Mouse (Mus musculus) heart, postnatal 14 days (tissue): ENCODE results near the gene Mlph. TPM values are rescaled to one million over a fixed set of nuclear protein-coding genes. Genes with fewer than 3 reads are reported as not detected.

Experiments used
- DNase-seq, 2 experiments: peaks; one replicate each; pipeline ENCODE4 v3.0.0; 2021 to 2022
- intact Hi-C: fragments of 180-260 bp; cut with DNase I; formaldehyde crosslinking; loops from one replicate; pipeline ENCODE4 v1.15.1; 2025
- total RNA-seq, 2 experiments: library from RNA; stranded (reverse); gene quantifications; 2 replicates each; pipeline ENCODE4 v1.2.3; 2021

Mlph gene
- total RNA-seq, 2 experiments from 2014 or later, result 0.41 to 0.86 TPM

DNA sequence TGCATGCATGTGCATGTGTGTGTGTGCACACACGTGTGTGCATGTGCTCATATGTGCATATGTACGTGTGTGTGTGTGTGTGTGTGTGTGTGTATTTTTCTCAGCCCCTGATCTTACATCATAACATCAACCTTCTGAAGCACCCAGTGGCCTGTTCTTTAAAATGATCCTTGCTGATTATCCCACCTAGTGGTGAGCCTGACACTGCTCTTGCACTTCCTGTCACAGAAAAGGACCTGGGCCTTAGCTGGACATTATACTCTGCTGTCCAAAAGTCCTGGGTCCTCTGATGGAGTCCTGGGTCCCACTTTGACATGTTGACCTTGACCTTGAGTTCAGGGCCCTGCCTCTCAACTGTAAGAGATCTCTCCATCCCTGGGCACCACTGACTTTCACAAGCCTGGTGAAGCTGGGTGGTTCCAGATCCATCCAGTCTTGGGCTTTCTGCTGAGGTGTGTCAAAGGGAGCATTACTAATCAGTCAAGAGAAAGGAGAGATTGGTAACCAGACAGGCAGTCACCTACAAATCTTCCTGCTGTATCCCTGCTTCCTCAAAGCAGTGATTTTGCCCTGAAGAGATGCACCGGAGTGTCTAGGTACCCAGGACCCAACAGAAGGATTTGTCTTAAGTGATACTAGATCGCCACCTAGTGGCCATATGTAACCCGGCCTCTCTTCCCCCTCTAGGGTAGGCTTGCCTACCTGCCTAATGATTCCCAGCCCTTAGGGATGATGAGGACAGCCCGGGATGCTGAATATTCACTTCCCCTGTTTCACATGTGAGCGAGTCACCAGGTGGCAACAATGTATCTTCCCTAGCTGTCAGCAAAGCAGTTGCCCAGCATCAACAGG, 41.6 kb downstream of the Mlph start:
- peak; percentile 47 to 76 for DNase-seq
- intact Hi-C loops, result loop anchor here (1.0 to 10.0 kb wide), 3 partner anchors 28 to 892 kb away; no protein-coding TSS in a partner anchor

DNA sequence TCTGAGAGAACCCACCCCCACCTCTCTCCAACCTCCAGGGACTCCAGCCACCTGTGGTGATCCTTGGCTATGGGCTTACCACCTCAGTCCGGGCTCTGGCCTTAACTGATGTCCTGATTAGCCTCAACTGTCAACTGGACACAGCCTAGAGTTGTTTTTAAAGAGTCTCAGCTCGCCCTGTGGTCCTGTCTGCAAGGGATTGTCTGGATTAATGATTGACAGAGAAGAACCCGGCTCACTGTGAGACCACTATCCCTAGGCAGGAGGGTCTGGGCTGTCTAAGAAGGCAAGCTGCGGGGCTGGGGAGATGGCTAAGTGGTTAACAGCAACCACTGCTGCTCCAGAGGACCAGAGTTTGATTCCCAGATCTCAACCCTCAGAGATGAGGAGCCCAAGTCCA, 47.6 kb downstream of the Mlph start:
- intact Hi-C loops, result no loop called here
- DNase-seq, result no peak

DNA sequence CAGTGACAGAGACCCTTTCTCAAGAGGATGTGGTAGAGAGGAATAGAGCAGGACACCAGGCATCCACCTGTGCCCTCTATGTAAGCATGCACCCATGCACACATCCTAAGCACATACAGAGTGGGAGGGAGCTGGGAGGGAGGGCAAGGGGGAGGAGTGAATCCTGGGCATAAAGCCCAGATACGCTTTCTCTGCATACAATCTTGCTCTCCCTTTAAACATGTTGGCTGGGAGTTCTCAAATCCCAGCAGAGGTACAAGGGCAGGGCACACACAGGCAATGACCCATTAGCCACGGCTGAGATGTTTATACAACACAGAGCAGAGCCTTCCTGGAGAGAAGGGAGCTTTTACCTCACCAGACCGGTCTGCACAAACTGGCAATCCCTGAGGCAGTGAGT, 48.1 kb downstream of the Mlph start:
- no peak for DNase-seq
- intact Hi-C loops, result no loop called here

DNA sequence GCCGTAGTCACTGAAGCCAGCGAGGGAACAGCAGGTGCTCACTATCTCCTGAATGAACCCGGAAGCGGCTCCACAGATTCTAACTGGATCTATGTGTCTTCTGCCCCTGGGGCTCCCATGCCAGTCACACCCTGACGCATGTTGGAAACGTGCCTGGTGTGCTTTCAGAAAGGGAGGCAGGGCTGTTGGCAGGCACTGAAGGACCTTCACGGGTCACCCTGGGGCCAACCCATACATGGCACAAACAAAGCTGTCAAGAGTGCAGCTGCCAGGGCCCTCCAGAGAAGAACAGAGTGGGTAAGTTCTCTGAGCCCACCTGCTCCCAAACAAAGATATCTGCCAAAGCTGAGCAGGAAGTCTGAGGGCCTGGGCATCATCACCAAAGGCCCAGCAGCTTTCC, 52.7 kb downstream of the Mlph start:
- DNase-seq, result peak; percentile 65 to 78
- intact Hi-C loops, result no loop called here

DNA sequence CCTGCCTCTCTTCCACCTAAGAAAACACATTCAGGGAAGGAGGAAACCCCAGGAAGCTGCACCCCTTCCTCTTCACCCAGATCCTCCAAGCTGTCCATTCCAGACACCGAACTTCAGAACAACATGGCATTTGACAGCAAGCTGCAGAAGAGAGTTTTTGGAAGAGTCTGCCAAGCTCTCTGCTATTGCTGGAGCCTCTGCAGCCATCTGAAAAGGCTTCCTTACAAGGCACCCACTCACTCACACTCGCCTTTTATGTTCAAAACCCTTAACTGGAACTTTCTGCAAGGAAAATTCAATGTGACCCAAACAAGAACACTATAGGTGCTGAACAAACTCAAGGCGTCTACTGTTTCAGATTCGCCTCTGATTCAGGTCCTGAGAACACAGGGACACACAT, 53.8 kb downstream of the Mlph start:
- no peak for DNase-seq
- intact Hi-C loops, result no loop called here

DNA sequence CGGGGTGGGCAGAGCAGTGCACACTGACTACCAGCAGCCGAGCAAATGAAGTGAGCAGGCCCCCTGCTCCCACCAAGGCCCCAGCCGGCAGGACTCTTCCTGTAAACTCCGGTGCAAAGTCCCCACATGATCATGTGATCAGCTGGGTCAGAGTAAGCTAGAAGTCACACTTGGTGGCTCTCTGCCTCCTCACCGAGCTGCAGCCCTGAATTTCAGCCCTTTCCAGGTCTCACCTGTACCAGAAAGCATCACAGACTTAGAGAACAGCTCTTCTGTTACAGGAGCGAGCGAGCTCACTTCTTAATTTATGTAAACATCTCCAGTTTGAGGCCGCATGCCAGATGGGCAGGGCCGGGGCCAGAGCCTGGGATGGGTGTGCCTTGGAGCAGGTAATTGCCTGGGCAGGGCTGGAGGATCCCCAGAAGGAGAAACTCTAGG, 54.5 kb downstream of the Mlph start, which contains the start of gene Rab17:
Gene Rab17, minus strand, starts transcription at position 315 of the 438 bp plus-strand sequence.
- intact Hi-C loops, result no loop called here
- DNase-seq, result no peak

DNA sequence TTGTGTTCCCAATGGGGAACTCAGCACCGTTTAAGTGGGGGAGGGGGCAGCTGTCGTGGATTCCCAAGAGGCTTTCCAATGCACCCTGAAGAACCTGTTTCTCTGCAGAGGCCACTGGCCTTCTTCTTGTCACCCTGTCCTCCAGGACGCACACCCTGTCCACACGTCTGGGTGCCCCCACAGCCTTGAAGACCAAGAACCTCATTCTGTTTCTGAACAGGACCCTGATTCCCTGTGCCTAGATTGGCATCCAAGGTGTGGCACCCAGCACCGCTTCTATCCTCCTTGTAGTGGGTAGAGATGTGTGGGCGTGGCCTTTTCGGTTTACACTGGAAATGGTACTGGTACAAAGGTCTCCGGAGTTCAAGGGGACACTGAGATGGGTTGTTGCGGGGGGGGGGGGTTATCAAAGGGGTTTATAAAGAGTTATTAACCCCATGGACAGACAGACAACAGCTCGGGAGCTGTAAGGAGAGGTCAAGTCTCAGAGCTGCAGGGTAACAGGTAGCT, 55.1 kb downstream of the Mlph start:
- intact Hi-C loops, result loop anchor here (5.0 kb wide), 3 partner anchors 47 to 207 kb away; partner anchors contain the start of gene Ramp1

DNA sequence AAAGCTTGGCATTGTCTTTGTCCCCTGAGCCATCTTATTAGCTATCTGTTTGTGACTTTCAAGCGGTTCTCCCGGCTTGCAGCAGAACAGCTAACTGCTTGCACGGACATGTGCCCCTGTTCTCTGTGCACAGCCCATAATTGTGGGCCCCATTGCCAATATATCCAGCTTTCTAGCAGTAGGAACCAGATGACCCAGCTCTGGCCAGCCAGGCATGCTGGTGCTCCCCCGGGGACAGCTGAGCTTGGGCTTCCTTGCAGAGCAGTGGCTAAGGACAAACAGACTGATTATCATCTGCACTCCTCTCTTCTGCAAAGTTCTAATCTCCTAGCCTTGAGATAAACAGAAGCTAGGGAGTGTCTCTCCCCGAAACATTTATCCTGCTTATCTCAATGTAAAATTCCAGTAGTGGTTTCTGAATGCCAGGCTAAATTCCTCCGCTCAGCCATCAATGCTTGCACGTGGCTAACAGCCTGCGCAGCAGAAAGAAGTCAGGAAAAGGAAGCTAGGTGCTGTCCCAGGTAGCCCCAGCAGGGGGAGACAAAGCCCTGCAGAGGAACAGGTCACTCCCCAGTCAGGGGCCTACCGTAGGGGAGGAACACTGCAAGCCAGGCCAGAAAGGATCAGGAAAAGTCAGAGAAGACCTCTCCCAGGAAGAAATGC, 58.2 kb downstream of the Mlph start:
- intact Hi-C loops, result loop anchor here (1.0 to 5.0 kb wide), 5 partner anchors 44 to 266 kb away; partner anchors contain the start of gene Ramp1
- DNase-seq, result peak; percentile 94 to 98

More for the DNA sequence above, 55.1 kb downstream of the Mlph start:
- DNase-seq, result no peak

DNA sequence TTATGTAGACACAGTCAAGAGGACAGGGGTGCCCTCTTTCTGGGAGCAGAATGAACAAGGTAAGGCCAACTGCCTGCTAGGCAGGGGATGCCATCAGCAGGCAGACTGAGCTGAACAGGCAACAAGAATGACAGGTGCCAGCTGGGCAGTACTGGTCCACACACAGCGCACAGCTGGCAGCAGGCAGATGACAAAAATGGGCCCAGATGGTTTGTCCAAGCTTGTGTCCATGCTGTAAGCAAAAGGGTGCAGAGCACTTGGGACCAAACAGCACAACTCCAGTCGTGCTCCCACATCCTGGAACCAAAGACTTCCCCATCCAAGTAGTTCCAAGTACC, 58.7 kb downstream of the Mlph start:
- no peak for DNase-seq
- intact Hi-C loops, result loop anchor here (1.0 to 5.0 kb wide), 5 partner anchors 44 to 265 kb away; partner anchors contain the start of gene Ramp1

DNA sequence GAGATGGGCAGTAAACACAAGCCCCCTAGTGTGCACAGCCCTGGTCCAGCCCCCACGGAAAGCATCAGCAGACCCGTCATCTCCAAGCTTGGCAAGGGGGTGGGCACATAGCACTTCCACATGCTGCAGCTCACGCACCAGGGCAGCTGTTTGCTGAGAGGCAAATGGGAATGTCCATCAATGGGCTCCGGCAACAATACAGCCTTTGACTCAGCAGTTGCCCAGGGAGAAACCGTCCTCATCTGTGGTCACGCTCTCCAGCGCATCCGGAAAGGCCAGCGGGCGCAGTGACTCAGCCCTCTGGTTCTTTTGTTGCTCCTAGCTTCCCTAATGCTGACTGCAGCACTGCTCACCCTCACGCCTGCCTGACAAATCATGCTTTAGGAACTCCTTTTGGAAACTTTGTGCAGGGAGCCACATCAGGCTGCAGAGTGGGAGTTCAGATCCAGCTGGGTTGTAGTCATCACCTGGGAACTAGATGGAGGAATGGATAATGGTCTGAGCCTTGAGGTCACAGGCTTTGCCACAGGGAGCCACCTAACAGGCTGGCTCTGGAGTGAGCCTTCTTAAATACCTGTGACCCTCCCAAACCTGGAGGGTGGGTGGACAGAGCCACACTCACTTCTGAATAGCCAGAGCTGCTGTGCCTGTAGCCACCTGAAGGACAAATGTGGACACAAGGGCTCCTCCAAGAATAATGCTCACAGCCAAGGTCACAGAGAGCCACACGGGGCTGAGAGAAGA, 60.2 kb downstream of the Mlph start:
- intact Hi-C loops, result loop anchor here (5.0 kb wide), 3 partner anchors 42 to 202 kb away; partner anchors contain the start of gene Ramp1
- peak; percentile 50 to 53 for DNase-seq

DNA sequence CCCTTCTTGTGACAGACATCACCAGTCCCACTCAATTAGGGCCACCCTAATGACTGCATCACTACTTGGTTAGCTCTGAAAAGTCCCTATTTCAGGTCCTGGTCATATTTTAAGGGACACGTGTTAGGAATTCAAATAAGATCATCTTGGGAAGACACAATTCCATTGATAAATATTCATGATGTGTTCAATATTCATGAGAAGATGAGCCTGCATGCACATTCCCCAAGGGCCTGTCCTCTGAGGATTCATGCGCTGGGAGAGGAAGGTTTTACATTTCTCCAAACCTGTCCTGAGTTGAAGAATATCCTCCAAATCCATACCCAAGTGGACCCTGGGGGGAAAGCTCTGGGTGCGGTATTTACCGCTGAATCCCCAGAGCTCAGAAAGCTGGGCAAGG, 61.1 kb downstream of the Mlph start:
- no peak for DNase-seq
- intact Hi-C loops, result no loop called here

DNA sequence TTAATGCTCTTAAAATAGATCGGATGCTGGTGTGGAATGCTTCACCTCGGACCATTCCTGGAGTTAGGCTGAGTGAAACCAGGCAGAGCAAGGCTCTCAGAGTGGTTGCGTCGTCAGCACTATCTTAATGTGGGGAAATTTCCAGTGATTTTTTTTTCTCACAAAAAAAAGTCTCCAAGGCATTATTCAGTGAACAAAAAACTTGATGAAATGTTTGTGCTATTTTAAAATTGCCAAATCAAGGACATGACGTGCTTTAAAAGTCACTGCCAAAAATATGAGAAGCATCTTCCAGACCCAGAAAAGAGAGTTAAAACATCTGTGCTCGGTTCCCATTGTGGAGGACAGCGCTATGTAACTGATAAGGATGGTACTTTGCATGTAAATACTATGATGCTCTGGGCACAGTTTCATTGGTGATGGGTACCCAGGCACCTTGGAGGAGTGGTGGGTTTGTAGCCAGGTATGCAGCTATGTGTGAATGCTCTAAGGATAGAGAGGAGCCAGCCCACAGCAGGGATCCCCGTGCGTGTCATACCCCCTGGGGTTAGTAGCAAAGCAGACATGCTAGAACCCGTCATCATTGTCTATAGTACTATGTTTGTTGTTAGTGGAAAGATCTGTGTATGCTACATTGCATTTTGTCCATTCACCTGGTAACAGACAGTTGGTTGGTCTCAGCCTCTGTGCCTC, 65.9 kb downstream of the Mlph start:
- intact Hi-C loops, result no loop called here
- no peak for DNase-seq

DNA sequence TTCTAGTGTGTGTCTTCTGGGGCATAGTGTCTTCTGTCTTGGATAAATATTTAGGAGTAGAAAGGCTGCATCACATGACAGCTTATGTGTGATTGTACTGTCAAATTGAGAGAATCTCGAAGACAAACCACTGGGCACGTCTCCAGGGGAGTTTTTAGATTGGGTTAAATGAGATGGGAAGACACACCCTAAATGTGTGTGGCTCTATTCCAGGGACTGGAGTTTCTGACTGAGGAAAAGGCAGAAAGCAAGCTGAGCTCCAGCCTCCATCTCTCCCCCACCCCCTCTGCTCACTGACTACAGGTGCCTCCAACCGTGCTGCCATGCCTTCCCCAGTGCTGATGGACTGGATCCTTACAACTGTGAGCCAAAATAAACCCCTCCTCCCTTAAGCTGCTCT, 66.5 kb downstream of the Mlph start:
- intact Hi-C loops, result no loop called here
- no peak for DNase-seq

DNA sequence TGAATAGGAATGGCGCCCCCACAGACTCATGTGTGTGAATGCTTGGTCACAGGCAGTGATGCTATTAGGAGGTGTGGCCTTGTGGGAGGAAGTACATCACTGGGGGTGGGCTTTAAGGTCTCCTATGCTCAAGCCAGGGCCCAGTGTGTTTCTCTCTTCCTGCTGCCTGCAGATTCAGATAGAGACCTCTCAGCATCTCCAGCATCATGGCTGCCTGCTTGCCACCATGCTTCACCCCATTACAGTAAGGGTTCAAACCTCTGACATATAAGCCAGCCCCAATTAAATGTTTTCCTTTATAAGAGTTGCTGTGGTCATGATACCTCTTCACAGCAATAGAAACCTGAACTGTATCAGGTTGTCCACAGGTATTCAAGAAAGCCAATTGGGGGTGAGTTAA, 81.0 kb downstream of the Mlph start:
- intact Hi-C loops, result no loop called here
- DNase-seq, result no peak

DNA sequence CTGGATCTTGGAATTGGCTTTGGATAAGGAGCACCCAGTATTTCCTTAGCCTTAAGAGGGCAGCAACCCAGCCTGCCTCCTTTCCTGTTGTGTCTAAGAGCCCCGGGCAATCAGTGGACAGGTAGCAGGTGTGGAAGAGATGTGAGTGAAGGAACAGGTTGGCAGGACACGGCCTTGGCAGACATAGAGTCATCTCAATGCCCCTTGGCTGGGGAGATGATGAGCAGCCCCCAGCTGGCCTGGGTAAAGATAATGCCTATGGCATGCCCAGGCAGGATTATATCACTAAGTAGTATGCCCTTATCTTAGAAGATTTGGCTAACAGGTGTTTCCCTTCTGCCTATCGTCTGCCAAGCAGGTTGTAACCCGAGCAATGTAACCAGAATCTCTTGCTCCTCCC, 82.3 kb downstream of the Mlph start:
- no peak for DNase-seq
- intact Hi-C loops, result no loop called here

DNA sequence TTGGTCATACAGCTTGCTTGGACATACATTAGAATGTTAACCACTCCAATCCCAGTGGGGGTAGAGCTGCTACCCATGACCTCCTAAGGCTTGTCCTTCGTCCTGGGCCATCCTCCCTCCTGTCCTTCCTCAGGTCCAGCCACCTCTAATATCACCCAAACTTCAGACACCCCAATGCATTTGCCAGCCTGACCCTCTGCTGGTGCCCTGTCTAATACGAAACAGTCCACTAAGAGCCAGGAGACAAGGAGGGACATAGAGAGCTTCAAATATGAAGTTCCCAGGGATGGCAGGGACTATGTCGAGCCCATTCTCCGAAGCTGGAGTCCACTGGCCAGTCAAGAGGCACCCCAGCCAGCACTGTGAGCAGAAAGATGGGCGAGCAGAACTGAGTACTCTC, 82.8 kb downstream of the Mlph start:
- intact Hi-C loops, result no loop called here
- DNase-seq, result no peak

DNA sequence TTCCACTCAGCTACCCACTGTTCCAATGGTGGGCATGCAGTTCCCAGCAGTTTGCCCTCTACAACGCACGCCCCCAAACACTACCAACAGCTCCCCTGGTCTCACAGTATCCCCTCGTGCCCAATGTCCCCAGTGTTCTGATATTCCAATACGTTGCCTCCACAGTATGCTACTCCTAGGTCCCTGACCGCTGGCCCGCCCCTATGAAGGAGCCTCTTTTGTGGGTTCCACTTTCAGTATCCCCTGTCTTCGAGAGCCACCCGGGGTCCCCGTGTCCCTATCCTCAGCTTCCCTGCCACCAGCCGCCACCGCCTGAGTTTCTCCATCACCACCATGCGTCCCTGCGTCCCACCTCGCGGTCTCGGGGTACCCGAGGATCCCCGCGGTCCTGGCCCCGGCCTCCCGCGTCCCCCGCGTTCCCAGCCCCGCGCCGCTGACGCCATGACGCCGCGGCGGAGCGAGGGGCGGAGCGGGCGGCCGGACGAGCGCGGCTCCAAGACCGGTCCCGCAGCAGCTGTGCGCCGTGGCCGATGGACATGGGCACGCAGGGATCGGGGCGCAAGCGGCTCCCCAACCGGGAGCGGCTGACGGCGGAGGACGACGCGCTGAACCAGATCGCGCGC, 83.5 kb downstream of the Mlph start, which contains the start of gene Lrrfip1:
Gene Lrrfip1, plus strand, starts transcription at position 470 of the 623 bp plus-strand sequence.
- peak; percentile 78 to 81 for DNase-seq
- intact Hi-C loops, result no loop called here

DNA sequence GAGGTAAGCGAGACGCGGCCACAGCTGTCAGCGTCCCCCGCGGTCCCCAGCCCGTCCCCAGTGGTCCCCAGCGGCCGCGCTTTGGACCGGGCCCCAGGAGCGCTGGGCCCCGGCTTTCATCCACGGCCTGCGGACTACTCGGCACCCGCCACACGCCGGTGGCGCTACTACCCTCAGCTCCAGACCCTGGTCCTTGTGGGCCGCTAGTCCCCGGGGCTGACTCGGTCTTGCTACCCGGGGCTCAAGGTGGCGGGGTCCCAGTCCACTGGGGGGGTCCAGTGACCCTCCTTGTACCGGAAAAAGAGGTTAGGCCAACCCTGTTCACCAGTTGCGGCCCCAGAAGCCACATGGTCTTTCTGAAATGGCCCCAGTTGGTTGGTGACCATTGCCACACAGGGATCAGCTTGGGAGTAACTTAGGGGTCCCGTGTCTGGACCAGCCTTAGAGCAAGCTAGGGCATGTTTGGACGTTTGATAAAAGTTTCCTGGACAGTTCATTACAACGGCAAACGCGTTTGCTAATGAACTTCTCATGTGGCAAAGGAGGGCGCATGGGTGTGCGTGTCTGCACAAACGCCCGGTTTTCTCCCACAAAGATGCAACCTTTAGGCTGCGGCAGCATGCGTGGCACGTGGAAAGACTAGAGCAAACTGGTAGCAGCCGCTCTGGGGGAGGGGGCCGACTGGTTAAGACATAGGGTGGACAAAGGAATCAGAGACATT, 84.2 kb downstream of the Mlph start:
- DNase-seq, result no peak
- intact Hi-C loops, result no loop called here
